Mouse (Mus musculus) frontal cortex, adult 2 months (tissue): ENCODE measurements around the gene Gm9817. TPM values are rescaled to one million over a fixed set of nuclear protein-coding genes. Genes with fewer than 3 reads are reported as not detected.
"Not testable (repeated sequence)": the region's sequence is repeated elsewhere in the genome, so short reads cannot be mapped to it uniquely, and the experiment has no call there.

Source experiments
- DNase-seq, 2 experiments: peaks; one replicate each; pipeline ENCODE4 v3.0.0; 2022; ENCODE audit warnings: low spot score in 1 of 2; ENCODE audit errors: extremely low spot score in 1 of 2
- polyA plus RNA-seq: library from polyadenylated mRNA; depleted of rRNA; stranded (reverse); fragments of >200 nt; gene quantifications from 2 replicates; pipeline ENCODE4 v1.2.3, GENCODE M21; 2012; rRNA removed

The Gm9817 gene
- 0.04 TPM in 2 replicates for polyA plus RNA-seq

DNA sequence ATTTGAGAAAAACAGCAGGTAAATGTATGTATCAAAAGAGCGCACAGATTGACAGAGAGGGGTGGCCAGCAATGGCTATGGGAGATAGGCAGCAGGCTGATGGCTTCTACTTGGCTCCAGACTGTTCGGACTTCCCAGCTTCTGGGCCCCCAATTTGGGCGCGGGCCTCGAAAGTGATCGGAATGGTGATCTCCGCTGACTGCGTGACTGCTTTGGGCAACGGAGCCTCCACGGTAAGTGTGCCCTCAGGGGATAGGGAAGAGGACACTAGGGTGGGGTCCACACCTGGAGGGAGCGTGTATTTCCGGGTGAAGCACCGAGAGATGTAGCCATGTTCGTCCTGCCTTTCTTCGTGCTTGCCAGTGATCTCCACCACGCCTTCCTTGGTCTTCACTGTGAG lies at the start of gene Gm9817:
Gene Gm9817, plus strand, starts transcription at position 301 of the 400 bp plus-strand sequence.
- not testable (repeated sequence) for DNase-seq

DNA sequence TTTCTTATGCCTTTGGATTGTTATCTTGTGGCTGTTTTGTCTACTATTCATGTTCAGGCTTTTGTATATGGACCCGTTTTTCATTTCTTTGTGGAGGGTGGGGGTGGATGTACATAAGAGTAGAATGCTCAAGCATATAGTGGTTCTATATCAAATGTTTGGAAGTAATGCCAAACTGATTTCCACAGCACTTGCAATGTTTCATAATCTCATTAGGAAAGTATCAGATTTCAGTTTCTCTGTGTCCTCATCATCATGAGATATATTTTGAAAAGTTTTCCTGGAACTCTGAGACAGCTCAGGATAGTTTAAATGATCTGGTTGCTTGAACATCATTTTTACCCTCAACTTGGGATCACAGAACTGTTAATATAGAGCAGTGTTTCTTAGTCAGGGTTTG lies 48.7 kb upstream of the Gm9817 start:
- no peak for DNase-seq

DNA sequence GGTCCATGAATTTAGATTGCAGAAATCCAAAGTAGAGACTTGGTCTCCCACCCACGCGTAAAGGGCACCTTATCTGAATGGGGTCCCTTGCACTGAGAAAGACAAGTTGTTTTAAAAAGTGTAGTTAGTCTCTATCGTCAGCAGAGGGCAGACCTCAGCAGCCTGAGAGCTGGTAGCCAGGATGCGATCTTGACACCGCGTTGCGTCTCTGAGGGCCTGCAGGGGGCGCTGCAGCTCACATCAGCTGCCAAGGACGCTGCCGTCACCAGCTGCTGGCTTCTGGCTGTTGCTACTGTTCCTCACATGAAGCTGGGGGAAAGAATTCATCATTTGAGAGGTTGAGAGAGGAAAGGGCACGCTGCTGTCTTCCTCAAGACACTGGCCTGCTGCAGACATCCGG lies 47.7 kb upstream of the Gm9817 start:
- peak; percentile 72 to 95 for DNase-seq

DNA sequence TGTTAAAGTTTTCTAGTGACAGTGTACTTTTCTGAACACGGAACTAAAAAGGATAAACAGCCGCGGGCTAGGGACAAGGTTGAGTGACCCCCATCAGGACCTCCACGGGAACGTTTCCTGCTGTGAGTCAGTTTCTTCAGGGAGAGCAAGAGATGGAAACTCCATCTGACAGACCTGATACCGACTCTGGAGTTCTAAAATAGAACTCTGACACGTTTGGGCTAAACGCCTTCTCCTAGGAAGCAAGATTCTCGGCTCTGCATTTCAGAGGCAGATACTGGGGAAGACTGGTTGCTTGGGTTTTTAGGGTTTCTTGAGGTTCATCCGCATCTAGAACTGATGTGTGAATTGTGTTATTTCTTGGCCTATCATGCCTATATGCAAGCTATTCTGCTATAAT lies 47.2 kb upstream of the Gm9817 start:
- DNase-seq, result peak in 1 of 2 experiments; percentile 50

DNA sequence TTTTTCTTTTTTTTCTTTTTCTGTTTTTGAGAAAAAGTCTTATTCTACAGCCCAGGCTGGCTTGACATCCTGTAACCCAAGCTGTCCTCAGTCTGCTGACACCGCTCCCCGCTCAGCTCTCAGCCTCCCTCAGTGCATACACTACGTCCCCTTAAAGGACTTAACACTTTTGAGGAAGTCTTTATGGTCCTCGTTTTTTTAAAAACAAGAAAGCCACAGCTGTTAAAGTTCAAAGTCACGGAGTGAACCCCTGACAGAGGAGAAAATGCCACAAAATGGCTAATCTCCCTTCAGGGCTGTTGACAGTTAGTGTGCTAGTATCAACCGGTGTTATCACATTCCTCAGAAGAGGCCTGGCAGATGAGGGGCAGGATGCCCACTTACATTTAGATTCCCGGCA lies 46.7 kb upstream of the Gm9817 start:
- no peak for DNase-seq

DNA sequence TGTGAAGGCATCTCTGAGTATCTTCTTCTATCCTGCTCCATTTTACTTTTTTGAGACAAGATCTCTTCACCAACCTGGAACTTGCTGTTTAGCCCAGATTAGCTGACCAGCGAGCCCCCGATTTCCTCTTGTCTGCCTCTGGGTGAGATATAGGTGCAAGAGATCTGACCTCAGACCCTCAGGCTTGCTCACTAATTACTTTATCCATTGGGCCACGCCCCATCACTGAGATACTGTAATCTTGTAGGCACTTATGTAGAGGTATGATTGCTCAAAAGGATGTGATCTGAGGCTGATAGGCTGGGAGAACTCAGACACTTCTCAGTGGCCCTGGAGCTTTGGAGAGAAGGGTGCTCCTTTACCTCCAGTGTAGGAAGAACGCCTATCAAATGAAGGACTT lies 46.0 kb upstream of the Gm9817 start:
- no peak for DNase-seq

DNA sequence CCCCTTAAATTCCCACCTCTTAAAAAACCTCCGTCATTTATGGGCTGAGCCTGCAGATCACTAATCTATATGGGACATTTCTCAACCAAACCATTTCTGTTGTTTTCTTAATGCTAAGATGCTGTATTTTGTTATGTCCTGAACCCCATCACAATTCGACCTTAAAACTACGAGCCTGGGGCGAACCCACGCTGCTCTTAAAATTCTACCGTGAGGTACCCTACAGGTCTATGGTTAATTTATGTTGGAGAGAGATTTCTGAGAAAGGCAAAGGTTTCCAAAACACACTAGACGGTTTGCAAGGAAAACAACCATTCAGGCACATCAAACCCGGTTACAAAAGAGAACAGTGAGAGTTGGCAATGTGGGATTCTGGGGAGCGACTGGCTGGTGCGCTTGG lies 45.1 kb upstream of the Gm9817 start:
- no peak for DNase-seq

DNA sequence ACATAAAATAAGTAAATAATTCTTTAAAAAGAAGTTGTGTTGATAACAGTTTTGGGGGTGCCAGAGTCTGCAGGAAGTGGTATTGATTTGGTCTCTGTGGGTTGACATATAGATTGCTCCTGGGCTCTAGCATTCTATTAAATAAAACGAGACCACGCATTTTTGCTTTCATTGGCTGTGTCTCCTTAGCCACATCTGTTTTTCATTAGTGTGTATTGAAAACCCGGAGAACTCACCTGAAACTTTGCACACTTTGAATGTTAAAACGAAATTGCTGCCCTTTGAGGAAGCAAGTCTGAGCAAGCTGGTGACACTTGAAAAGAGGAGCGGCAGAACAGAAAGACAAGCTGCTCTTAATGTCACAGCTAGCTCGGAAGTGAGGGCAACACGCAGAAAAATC lies 43.7 kb upstream of the Gm9817 start:
- no peak for DNase-seq

DNA sequence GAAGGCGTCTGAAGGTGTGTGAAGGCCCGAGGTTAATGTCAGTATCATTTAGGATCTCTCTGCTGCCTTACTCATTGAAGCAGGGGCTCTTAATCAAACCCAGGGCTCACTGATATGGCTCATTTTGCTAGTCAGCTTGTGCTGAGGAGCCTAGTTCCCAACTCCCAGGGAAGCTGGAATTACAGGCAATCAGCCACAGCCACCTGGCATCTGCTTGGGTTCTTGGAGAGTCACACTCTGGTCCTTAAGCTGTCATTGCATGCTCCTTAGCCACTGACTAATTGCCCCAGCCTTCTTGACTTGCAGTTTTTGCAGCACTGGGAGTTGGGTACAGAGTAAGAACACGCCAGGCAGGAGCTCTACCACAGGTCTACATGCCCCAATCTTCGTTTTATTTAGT lies 42.1 kb upstream of the Gm9817 start:
- no peak for DNase-seq

DNA sequence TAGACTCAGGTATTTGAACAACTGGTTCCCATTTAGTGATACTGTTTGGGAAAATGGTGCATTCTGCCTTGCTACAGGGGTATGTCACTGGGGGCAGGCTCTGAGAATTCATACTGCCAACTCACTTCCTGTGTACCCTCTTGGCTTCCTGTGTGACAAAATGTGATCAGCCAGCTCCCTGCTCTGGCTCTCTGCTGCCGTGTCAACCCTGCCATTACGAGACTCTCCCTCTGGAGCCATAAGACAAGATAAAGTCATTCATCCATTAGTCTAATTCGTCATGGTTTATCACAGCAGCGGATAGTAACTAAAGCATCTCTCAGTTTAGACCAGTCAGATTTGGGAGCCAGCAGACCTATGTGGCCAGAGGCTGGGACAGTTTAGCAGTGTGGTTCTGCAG lies 38.3 kb upstream of the Gm9817 start:
- no peak for DNase-seq

DNA sequence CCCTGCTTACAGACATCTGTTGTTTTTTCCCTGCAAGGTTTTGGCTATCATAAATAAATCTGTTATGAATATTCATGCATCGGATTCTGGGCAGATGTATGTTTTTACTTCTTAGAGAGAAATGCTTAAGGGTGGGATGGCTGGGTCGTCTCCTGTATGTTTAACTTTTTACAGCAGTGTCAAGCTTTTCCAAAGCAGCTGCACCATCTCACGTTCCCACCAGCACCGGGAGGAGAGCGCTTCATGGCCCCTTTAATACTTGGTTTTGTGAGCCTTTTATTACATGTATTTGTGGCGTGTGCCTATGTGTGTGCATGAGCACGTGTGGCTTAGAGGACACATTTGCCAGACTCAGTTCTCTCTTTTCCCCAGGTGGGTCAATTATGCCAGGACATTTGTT lies 37.8 kb upstream of the Gm9817 start:
- DNase-seq, result no peak

DNA sequence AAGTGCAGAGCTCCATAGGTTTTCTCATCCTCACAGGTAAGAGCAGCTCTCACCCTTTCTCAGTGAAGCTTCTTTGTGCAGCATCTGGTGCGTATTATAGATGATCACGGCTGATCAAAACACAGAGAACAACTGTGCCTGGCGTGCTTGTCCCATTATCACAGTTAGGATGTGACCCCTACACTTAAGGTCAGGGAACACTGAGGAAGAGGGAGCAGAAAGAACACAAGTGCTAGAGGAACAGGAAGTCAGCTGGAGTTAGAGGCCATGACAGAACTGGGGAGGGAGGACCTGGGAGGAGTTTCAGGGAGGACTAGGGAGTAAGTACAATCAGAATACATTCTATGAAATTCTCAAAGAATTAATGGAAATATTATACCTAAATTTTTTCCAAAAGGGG lies 35.0 kb upstream of the Gm9817 start:
- DNase-seq, result no peak

DNA sequence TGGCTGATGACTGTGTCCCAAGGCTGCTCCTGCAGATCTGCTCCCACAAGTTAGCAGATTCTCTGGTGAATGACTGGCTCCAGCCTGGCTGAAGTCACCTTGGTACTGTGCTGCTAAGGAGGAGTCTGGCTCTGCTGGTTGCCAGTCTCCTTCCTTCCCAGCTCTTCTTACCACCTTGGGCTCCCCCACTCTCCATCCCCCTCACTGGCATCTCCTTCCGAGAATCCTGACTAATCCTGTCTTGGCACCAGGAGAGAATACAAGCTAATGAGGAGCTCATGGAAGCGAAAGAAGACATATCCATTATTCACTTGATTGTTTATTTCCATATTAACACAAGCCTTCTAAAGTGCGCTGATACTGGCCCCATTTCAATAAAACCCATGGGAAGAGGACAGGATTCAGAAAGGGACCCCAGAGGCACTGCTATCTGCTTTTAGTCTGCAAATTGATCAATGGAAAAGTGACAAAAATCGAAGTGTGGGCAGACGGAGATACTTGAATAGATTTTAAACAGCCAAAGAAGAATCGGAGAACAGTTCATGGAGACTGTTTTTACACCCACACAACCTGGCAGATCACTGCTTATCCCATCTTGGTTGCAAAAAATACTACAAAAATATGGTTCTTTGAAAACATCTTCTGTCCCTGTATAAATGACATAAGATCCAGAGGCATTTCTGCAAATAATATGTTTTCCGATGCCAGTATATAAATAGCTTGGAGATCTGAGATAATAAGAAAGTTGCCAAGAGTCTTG lies 29.1 kb upstream of the Gm9817 start:
- peak; percentile 41 to 63 for DNase-seq

DNA sequence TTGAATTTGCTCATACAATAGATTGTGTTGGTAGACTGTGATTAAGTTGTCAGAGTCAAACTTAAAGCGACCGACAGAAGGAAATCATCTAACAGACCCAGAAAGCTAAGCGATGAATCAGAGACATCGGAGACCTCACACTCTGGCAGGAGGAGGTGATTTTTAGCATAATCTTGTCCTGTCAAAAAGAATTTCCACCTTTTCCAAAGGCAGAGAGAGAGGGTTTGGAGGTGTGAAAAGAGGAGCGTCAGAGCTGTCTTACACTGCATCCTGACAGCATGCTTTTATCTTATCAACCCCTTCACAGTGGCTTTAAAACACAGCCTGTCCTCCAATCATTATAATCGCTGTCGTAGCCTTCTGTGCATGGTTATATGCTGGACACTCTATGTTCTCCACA lies 25.7 kb upstream of the Gm9817 start:
- DNase-seq, result peak in 1 of 2 experiments; percentile 16

DNA sequence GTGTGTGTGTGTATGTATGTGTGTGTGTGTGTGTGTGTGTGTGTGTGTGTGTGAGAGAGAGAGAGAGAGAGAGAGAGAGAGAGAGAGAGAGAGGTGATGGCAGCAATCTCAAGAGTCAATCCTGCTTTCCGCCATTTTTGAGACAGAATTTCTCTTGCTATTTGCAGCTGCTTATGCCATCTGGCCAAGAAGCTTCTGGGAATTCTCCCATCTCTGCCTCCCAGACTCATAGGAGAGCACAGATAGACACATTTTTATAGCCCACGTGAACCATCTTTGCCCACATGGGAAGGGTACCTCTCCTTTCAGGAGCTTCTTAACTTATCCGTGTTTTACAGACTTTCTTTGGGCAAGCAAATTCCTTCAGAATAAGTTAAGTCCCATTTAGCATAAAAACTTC lies 24.6 kb upstream of the Gm9817 start:
- DNase-seq, result peak in 1 of 2 experiments; percentile 48

DNA sequence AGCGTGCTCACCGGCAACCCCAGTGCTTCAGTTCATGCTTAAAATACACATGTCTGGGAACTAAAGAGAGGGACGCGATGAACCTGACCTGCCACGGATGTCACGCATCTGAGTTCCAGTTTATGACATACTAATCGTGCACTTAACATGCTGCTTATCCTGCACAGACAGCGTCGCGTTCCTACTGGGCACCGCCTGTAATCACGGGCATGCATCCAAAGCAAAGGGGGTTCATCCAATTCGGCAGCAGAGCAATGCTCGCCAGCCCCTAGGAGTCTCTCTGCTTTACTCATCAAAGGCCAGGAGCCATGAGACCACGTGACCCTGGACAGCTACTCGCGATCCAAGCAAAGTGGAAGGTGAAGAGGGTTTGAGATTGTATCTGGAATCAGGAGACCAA lies 19.3 kb upstream of the Gm9817 start:
- DNase-seq, result no peak

DNA sequence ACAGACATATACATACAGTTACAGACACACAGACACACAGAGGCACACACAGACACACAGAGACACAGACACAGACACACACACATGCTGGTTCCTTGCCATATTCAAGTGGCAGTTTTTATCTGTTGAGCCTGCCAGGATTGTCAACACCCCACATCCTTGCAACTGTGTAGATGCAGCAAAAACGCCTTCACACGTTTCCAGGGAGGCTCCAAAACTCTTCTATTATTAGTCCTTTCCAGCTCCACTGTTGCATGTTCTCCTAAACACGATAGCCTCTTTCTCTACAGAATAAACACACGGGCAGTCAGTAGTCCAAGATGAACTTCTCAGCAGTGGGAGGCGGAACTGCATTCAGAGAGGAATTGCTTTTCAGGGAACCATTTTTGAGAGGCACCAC lies 15.3 kb upstream of the Gm9817 start:
- peak; percentile 37 to 45 for DNase-seq

DNA sequence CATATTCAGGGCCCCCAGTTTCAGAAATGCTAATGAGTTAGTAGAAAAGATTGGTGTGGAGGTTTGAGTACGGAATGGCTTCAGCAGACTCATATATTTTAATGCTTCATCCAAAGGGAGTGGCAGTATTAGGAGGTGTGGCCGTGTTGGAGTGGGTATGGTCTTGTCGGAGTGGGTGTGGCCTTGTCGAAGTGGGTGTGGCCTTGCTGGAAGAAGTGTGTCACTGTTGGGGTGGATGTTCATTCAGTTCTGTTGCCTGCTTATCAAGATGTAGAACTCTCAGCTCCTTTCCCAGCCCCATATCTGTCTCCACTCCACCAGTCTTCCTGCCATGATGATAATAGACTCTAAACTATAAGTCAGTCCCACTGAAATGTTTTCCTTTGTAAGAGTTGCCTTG lies 13.5 kb upstream of the Gm9817 start:
- DNase-seq, result no peak

DNA sequence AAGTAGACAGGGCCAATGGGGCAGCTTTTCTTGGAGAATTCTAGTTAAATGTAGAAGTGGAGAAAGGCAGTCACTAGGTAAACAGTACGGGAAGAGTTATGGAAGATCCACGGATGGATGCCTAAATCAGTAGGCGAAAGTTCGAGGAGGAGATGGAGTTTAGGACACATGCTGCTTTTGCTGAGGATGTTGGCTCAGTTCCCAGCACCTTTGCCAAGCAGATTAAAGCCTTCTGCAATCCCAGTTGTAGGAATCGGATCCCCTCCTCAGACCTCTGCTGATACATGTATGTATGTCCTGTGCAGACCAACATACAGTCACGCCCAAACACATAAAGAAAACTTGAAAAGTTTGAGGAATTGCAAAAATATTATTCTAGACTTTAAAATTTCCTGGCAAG lies 8.1 kb upstream of the Gm9817 start:
- no peak for DNase-seq

DNA sequence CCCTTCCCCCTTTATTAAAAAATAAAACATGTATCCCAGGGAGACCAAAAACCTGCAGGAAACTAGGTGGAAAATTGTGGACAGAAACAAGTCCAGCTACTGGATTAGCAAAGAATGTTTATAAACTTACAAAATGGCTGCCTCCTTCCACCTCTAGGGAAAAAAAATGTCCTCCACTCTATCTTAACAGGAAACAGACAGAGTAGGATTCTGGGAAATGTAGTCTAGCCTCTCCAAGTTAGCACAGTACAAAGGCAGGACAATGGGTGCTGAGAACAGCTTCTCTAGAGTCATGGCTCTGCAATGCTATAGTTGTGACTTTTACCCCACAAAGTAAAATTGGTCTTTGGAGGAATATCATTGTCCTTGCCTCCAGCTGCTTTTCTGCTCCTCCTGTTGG lies 3.5 kb upstream of the Gm9817 start:
- no peak for DNase-seq

DNA sequence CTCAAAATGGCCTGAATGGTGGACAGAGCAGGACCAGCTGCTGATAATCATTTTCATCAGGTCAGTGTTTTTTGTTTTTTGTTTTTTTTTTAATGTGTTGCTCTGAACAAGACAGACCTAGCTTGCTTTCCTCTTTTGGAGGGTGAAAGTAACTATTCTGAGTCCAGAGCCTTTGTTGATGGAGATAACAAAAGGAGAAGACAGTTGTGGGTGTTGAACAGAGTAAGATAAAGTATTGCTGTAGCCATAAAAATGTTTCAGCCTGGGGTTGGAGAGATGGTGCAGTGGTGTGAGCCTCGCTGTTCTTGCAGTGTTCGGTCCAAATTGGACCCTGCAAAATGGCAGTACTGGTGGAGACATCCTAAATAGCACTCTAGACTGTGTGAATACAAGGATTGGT lies 2.8 kb upstream of the Gm9817 start:
- DNase-seq, result no peak

DNA sequence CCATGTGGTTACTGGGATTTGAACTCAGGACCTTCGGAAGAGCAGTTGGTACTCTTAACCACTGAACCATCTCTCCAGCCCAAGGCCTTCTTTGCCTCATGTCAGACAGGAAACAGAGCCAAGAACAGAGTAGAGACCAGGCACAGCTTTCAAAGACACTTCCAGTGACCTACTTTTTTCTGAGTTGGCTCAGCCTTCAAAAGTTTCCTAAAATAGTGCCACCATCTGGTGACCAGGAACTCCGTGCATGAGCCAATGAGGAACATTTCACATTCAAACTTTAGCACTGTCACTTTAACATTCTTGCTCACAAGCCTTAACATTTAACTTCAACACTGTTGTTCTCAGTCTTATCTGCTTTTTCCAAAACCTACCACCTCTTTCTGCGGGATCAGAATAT lies 2.3 kb downstream of the Gm9817 start:
- DNase-seq, result peak in 1 of 2 experiments; percentile 33

DNA sequence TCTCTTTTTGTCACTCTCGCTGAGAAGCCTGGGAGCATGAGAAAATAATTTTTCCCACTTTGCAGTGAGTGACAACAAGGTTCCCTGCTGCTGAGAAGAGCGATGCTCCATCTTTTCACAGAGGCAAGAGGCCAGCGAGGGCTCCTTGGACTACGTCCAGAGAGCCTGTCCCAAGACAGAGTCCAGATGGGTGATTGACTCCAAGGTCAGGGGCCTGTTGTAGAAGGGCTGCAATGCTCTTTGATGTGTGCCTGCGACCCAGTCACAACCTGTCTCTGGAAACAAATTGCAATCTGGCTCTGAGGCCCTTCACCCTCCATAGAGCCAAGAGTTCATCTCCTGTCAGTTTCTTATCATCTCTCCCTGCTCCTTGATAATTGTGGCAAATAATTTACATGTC lies 5.2 kb downstream of the Gm9817 start:
- no peak for DNase-seq
